In the genomic region with DNA sequence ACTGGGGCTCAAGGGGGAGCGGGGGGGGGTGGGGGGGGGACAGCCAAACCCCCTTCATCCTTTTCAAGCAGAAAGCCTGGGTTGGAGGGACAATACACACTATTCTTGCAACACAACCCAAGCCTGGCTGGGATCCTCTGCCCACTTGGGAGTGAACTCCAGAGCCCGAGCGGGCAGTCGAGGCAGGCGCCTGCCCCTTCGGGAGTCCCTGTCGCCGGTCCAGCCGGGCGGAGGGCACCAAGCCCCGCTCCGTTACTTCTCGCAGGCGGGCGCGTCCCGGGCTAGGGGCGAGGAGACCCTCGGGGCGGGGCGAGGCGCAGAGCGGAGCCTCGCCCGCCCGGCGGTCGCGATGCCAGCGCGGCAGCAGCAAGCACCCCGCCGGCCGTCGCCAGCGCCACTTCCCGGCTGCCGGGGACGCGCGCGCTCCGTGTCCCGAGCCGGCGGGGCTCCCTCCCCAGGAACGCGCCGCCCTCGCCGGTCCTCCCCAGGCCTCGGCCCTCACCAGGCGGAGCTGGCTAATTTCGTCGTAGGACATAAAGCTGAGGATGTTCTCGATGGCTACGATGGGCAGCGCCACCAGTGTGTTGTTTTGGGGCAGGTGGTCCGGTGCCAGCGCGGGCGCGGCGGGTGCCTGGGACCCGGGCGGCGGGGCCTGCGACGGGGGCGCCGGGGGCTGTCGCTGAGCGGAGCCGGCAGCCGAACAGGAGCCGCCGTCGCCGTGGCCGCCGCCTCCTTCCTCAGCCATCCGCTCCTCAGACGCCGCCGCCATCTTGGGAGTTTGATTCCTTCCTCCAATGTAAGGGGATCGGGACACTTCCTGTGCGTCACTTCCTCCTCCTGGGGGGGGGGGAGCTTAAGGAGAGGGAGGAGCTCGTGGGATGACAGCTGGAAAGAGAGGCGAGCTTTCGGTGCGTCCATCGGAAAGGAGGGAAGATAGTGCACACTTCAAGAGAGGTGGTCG, we compare ENCODE assay signal across 8 mouse cellular contexts. TPM values are rescaled to one million over a fixed set of nuclear protein-coding genes. Genes with fewer than 3 reads are reported as not detected.
DNase-seq lines count a peak whose midpoint lies in the region; ATAC-seq and TF ChIP-seq lines count a peak whose summit lies in the region.

A gene (minus strand): TSS at position 809 of the 961 bp plus-strand sequence.

- under 1% methylated on average over 80 of the region's 93 CpGs for WGBS in heart, embryonic 10.5 days
- under 1% methylated on average over 92 of the region's 93 CpGs for WGBS in kidney, embryonic 15.5 days

- peak within 1 kb of the TSS; percentile 69 for H3K4me2 ChIP-seq in kidney, embryonic 15.5 days

- peaks cover 6% of the 10 kb centered on the region for H3K36me3 ChIP-seq in heart, embryonic 10.5 days
- peaks cover 8% of the 10 kb centered on the region; the same call in 1 of the 2 replicates for H3K36me3 ChIP-seq in kidney, embryonic 15.5 days

- H3K27me3 ChIP-seq in heart, embryonic 10.5 days (ENCODE audit: insufficient read depth, poor library complexity, severe bottlenecking): no peaks in the 10 kb centered on the region
- no peaks in the 10 kb centered on the region for H3K27me3 ChIP-seq in kidney, embryonic 15.5 days

- peak; percentile 97 for ATAC-seq in kidney, embryonic 15.5 days (replicated peaks; ENCODE audit: low FRiP score)
- ATAC-seq in monocyte, adult 5-6 weeks (replicated peaks; ENCODE audit: insufficient number of reproducible peaks, low FRiP score, low TSS enrichment, poor library complexity, severe bottlenecking): peak; percentile 97

- H3K4me1 ChIP-seq in bone marrow macrophage, adult 2 months (ENCODE audit: control insufficient read depth, insufficient read depth, low read length): peaks cover 24% of the 10 kb centered on the region
- peaks cover 5% of the 10 kb centered on the region for H3K4me1 ChIP-seq in embryonic fibroblast, embryonic 13.5 days (ENCODE audit: control insufficient read depth, insufficient read depth, low read length)
- peaks cover 10% of the 10 kb centered on the region; the same call in 1 of the 2 replicates for H3K4me1 ChIP-seq in heart, embryonic 10.5 days
- peaks cover 17% of the 10 kb centered on the region for H3K4me1 ChIP-seq in kidney, embryonic 15.5 days

- TF ChIP-seq CTCF in bone marrow macrophage, adult 2 months (IDR thresholded peaks at IDR 0.05; ENCODE audit: low read depth, low read length): no peak
- no peak for TF ChIP-seq CTCF in embryonic fibroblast, embryonic 13.5 days (IDR thresholded peaks at IDR 0.05; ENCODE audit: borderline replicate concordance, insufficient read depth, low read length)

- peak within 1 kb of the TSS; percentile 43 for H3K27ac ChIP-seq in bone marrow macrophage, adult 2 months (ENCODE audit: insufficient read depth, low read depth, low read length)
- H3K27ac ChIP-seq in embryonic fibroblast, embryonic 13.5 days (ENCODE audit: insufficient read depth, low read length): no peak within 1 kb of the TSS
- peak within 1 kb of the TSS; percentile 99 for H3K27ac ChIP-seq in heart, embryonic 10.5 days
- peak within 1 kb of the TSS; percentile 85 for H3K27ac ChIP-seq in kidney, embryonic 15.5 days

- peak within 1 kb of the TSS; percentile 99 for H3K9ac ChIP-seq in kidney, embryonic 15.5 days

- 0 out of 2 replicates have a peak, but pooled peaks have one; percentile 15 for TF ChIP-seq POLR2A in bone marrow macrophage, adult 2 months (IDR thresholded peaks at IDR 0.05; ENCODE audit: borderline replicate concordance, low read depth, low read length)
- TF ChIP-seq POLR2A in embryonic fibroblast, embryonic 13.5 days (IDR thresholded peaks at IDR 0.05; ENCODE audit: low read depth, low read length): peak; percentile 93

- DNase-seq in A20 (ENCODE audit: low read depth, low spot score): peak; percentile 85
- peak; percentile 97 for DNase-seq in heart, embryonic 10.5 days (ENCODE audit: low spot score)
- peak; percentile 91 for DNase-seq in liver
- peak; percentile 80 to 91 for DNase-seq in spleen, postnatal 4 days (ENCODE audit: low spot score in 2 of 2)

- H3K4me3 ChIP-seq in bone marrow macrophage, adult 2 months (ENCODE audit: insufficient read depth, low read length): peak within 1 kb of the TSS; percentile 96
- peak within 1 kb of the TSS; percentile 73 for H3K4me3 ChIP-seq in embryonic fibroblast, embryonic 13.5 days (ENCODE audit: insufficient read depth, low read length)
- peak within 1 kb of the TSS; percentile 100 for H3K4me3 ChIP-seq in heart, embryonic 10.5 days
- peak within 1 kb of the TSS; percentile 100 for H3K4me3 ChIP-seq in kidney, embryonic 15.5 days (replicated peaks)

- no peaks in the 10 kb centered on the region for H3K9me3 ChIP-seq in heart, embryonic 10.5 days
- H3K9me3 ChIP-seq in kidney, embryonic 15.5 days (replicated peaks): no peaks in the 10 kb centered on the region

RNA-seq across cellular contexts. Expression of the gene that starts here (rescaled TPM):
- 18.6 and 23.6 TPM in 2 replicates for polyA plus RNA-seq in bone marrow macrophage, adult 2 months (2012; ENCODE audit: insufficient read depth, insufficient read length, missing spikeins)
- 25.7 and 34.1 TPM in 2 replicates for polyA plus RNA-seq in embryonic fibroblast, embryonic 13.5 days (2011; ENCODE audit: insufficient read length, low read depth, missing spikeins)
- 14.6 and 19.0 TPM in 2 replicates for polyA plus RNA-seq in heart, embryonic 10.5 days (2016; fragmentation: Nextera tagmentation; extraction: Ambion mirVana)
- 18.1 and 18.4 TPM in 2 replicates for polyA plus RNA-seq in kidney, embryonic 15.5 days (2015; fragmentation: Nextera tagmentation; extraction: Ambion mirVana)
- 35.3 to 43.4 TPM (median 37.8 TPM) in 3 replicates for total RNA-seq in monocyte, adult 5-6 weeks (2017)
